In the genomic region with DNA sequence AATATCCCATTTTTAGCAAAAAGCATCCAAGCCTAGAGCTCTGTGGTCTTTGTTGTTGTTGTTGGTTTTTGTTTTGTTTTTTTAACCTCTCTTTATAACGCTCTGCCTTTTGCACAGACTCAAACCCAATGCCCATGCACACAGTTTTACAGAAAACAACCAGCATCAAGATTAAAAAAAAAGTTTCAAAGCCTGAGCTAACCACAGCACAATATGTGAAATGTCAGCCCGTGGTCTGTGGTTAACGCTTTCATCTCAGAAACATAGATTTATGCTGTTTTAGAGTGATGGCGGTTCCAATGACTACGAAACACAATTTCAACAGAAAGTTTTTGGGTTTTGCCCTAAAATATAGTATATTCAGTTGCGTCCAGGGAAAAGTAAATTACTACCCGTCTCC, we compare ENCODE assay signal across 26 mouse cellular contexts.
DNase-seq lines count a peak whose midpoint lies in the region; ATAC-seq and TF ChIP-seq lines count a peak whose summit lies in the region.
"Had no signal": no experiment of that assay in that cellular context is flagged by ENCODE, and none has a peak within 500 bp of the region (broad histone marks: within the 10 kb centered on the region; RNA-seq: fewer than 3 reads in every experiment).

No protein-coding gene starts in this region.

- no peak overlapping the region for H3K4me3 ChIP-seq in forebrain, embryonic 11.5 days (ENCODE audit: low read depth, low read length)
- H3K4me3 ChIP-seq in forebrain, postnatal 0 days (ENCODE audit: low read depth, low read length), result no peak overlapping the region
- no peak overlapping the region for H3K4me3 ChIP-seq in embryonic facial prominence, embryonic 15.5 days (replicated peaks)
- no peak overlapping the region for H3K4me3 ChIP-seq in midbrain, embryonic 11.5 days (ENCODE audit: low read depth, low read length)
- H3K4me3 ChIP-seq: erythroblast, embryonic 14.5 days; forebrain, embryonic 13.5 days; hindbrain, embryonic 10.5 days; kidney, embryonic 15.5 days; limb, embryonic 12.5 days; midbrain, embryonic 13.5 days; neural tube, embryonic 13.5 days had no signal

- DNase-seq in forebrain, embryonic 11.5 days (ENCODE audit: low spot score), result peak; percentile 9
- DNase-seq in forebrain, postnatal 0 days, result no peak
- peak; percentile 64 for DNase-seq in CD4-positive helper T cell, adult 2 months (ENCODE audit: low read depth, low spot score)
- DNase-seq in adrenal gland, adult 18-20 months (ENCODE audit: low spot score in 2 of 2), result no peak
- DNase-seq in spleen, postnatal 14 days (ENCODE audit: low spot score in 2 of 2), result no peak
- DNase-seq in midbrain, embryonic 11.5 days (ENCODE audit: low spot score, missing footprints), result no peak
- DNase-seq: cerebellum, adult 11 months; cerebellum, adult 9-11 months; gastrocnemius, postnatal 10 days; kidney, adult 11 months; kidney, postnatal 36 days; liver, postnatal 0 days; lung, postnatal 10 days; retina, postnatal 1 day had no signal

- no peak overlapping the region for H3K4me2 ChIP-seq in forebrain, embryonic 11.5 days (ENCODE audit: low read depth, low read length, severe bottlenecking)
- H3K4me2 ChIP-seq in forebrain, postnatal 0 days (ENCODE audit: low read depth), result no peak overlapping the region
- H3K4me2 ChIP-seq in embryonic facial prominence, embryonic 15.5 days (replicated peaks), result no peak overlapping the region
- no peak overlapping the region for H3K4me2 ChIP-seq in midbrain, embryonic 11.5 days
- H3K4me2 ChIP-seq: forebrain, embryonic 13.5 days; heart, embryonic 11.5 days; kidney, embryonic 15.5 days; limb, embryonic 12.5 days; liver, embryonic 11.5 days; midbrain, embryonic 13.5 days; neural tube, embryonic 13.5 days had no signal

- H3K27ac ChIP-seq in forebrain, embryonic 11.5 days (ENCODE audit: low read depth, low read length), result no peak overlapping the region
- H3K27ac ChIP-seq in forebrain, postnatal 0 days (ENCODE audit: low read depth, low read length), result no peak overlapping the region
- H3K27ac ChIP-seq in embryonic facial prominence, embryonic 15.5 days (replicated peaks), result 0 out of 2 replicates have a peak overlapping the region, but pooled peaks have one; percentile 25
- H3K27ac ChIP-seq in midbrain, embryonic 11.5 days (ENCODE audit: low read depth, low read length), result no peak overlapping the region
- H3K27ac ChIP-seq: forebrain, embryonic 13.5 days; hindbrain, embryonic 10.5 days; kidney, embryonic 15.5 days; limb, embryonic 12.5 days; midbrain, embryonic 13.5 days; neural tube, embryonic 13.5 days had no signal

- no peaks in the 10 kb centered on the region for H3K4me1 ChIP-seq in forebrain, embryonic 11.5 days (replicated peaks; ENCODE audit: control insufficient read depth, insufficient read depth, low read length)
- H3K4me1 ChIP-seq in forebrain, postnatal 0 days (ENCODE audit: insufficient read depth), result no peaks in the 10 kb centered on the region
- H3K4me1 ChIP-seq in embryonic facial prominence, embryonic 15.5 days, result no peaks in the 10 kb centered on the region
- no peaks in the 10 kb centered on the region for H3K4me1 ChIP-seq in midbrain, embryonic 11.5 days (ENCODE audit: control insufficient read depth, insufficient read depth, low read length)
- H3K4me1 ChIP-seq: forebrain, embryonic 13.5 days; hindbrain, embryonic 10.5 days; kidney, embryonic 15.5 days; limb, embryonic 12.5 days; midbrain, embryonic 13.5 days; neural tube, embryonic 13.5 days had no signal

- TF ChIP-seq CTCF in forebrain, postnatal 0 days (IDR thresholded peaks at IDR 0.05; ENCODE audit: low read depth), result no peak

- no peaks in the 10 kb centered on the region for H3K9me3 ChIP-seq in forebrain, embryonic 11.5 days (ENCODE audit: control insufficient read depth, low read length)
- no peaks in the 10 kb centered on the region for H3K9me3 ChIP-seq in forebrain, postnatal 0 days (ENCODE audit: low read length)
- H3K9me3 ChIP-seq in embryonic facial prominence, embryonic 15.5 days (replicated peaks), result no peaks in the 10 kb centered on the region
- H3K9me3 ChIP-seq in midbrain, embryonic 11.5 days (ENCODE audit: control insufficient read depth, low read length), result no peaks in the 10 kb centered on the region
- H3K9me3 ChIP-seq: forebrain, embryonic 13.5 days; hindbrain, embryonic 10.5 days; kidney, embryonic 15.5 days; limb, embryonic 12.5 days; midbrain, embryonic 13.5 days; neural tube, embryonic 13.5 days had no signal

- H3K9ac ChIP-seq in forebrain, embryonic 11.5 days (ENCODE audit: low read length), result no peak overlapping the region
- no peak overlapping the region for H3K9ac ChIP-seq in forebrain, postnatal 0 days
- no peak overlapping the region for H3K9ac ChIP-seq in embryonic facial prominence, embryonic 15.5 days
- no peak overlapping the region for H3K9ac ChIP-seq in midbrain, embryonic 11.5 days (ENCODE audit: low read length)
- H3K9ac ChIP-seq: forebrain, embryonic 13.5 days; kidney, embryonic 15.5 days; limb, embryonic 12.5 days; liver, postnatal 0 days; midbrain, embryonic 13.5 days; neural tube, embryonic 13.5 days had no signal

- ATAC-seq in forebrain, embryonic 11.5 days (replicated peaks; ENCODE audit: low FRiP score), result no peak
- no peak for ATAC-seq in forebrain, postnatal 0 days
- peak; percentile 51; the same call in 1 of the 2 replicates for ATAC-seq in embryonic facial prominence, embryonic 15.5 days (ENCODE audit: insufficient number of reproducible peaks, low FRiP score, low TSS enrichment, low read depth)
- peak; percentile 50; the same call in 1 of the 2 replicates for ATAC-seq in megakaryocyte progenitor cell, adult 5-6 weeks (replicated peaks; ENCODE audit: poor library complexity)
- no peak for ATAC-seq in midbrain, embryonic 11.5 days (ENCODE audit: low FRiP score)
- ATAC-seq: forebrain, embryonic 13.5 days; hindbrain, embryonic 16.5 days; liver, postnatal 0 days; midbrain, embryonic 13.5 days had no signal

- 95% methylated on average over 7 of the region's 7 CpGs for WGBS in forebrain, embryonic 11.5 days
- 95% methylated on average over 7 of the region's 7 CpGs for WGBS in forebrain, postnatal 0 days
- WGBS in embryonic facial prominence, embryonic 15.5 days, result 68% methylated on average over 7 of the region's 7 CpGs
- 90% methylated on average over 7 of the region's 7 CpGs for WGBS in midbrain, embryonic 11.5 days

- no peaks in the 10 kb centered on the region for H3K36me3 ChIP-seq in forebrain, embryonic 11.5 days (ENCODE audit: control insufficient read depth, insufficient read depth, low read length)
- no peaks in the 10 kb centered on the region for H3K36me3 ChIP-seq in forebrain, postnatal 0 days (ENCODE audit: insufficient read depth)
- no peaks in the 10 kb centered on the region for H3K36me3 ChIP-seq in embryonic facial prominence, embryonic 15.5 days
- H3K36me3 ChIP-seq in midbrain, embryonic 11.5 days (ENCODE audit: control insufficient read depth, insufficient read depth, low read length), result no peaks in the 10 kb centered on the region
- H3K36me3 ChIP-seq: hindbrain, embryonic 10.5 days; kidney, embryonic 15.5 days; limb, embryonic 12.5 days; midbrain, embryonic 13.5 days; neural tube, embryonic 13.5 days had no signal

- no peaks in the 10 kb centered on the region for H3K27me3 ChIP-seq in forebrain, embryonic 11.5 days (ENCODE audit: control insufficient read depth, insufficient read depth, low read length)
- H3K27me3 ChIP-seq in forebrain, postnatal 0 days (ENCODE audit: insufficient read depth, low read length), result no peaks in the 10 kb centered on the region
- H3K27me3 ChIP-seq in embryonic facial prominence, embryonic 15.5 days, result no peaks in the 10 kb centered on the region
- no peaks in the 10 kb centered on the region for H3K27me3 ChIP-seq in midbrain, embryonic 11.5 days (ENCODE audit: control insufficient read depth, insufficient read depth, low read length)
- H3K27me3 ChIP-seq: forebrain, embryonic 13.5 days; kidney, embryonic 15.5 days; limb, embryonic 12.5 days; midbrain, embryonic 13.5 days; neural tube, embryonic 13.5 days had no signal

Comparison
In these comparisons a context has a peak if more than half of its experiments do, and no peak if none do; other contexts are left out.
1. DNase-seq: peak in forebrain, embryonic 11.5 days (single experiment) and CD4-positive helper T cell, adult 2 months (single experiment); none in forebrain, postnatal 0 days (single experiment), adrenal gland, adult 18-20 months (0 of 2), spleen, postnatal 14 days (0 of 2) and midbrain, embryonic 11.5 days (single experiment).
2. ATAC-seq: peak in embryonic facial prominence, embryonic 15.5 days (single experiment) and megakaryocyte progenitor cell, adult 5-6 weeks (single experiment); none in forebrain, embryonic 11.5 days (single experiment), forebrain, postnatal 0 days (single experiment) and midbrain, embryonic 11.5 days (single experiment).